Mouse (Mus musculus) heart, embryonic 14.5 days (tissue): ENCODE data around the gene Adgrg5. TPM values are rescaled to one million over a fixed set of nuclear protein-coding genes. Genes with fewer than 3 reads are reported as not detected.

Source experiments
- ATAC-seq: fragments of 200-750 bp; cut with Nextera tagmentation; 2 replicates; pipeline ENCODE4 v1.8.0; 2017; ENCODE audit warnings: low read depth, moderate TSS enrichment; ENCODE audit not compliant: insufficient number of reproducible peaks, insufficient read depth, low FRiP score
- H3K27ac ChIP-seq, 2 experiments: fragments of 200-500 bp in 1 of 2; fragments of 300-500 bp in 1 of 2; sonication (generic) in 1 of 2; replicated peaks in 1 of 2; 2 replicates each; pipeline ENCODE4 v1.5.1; 2012 to 2014; ENCODE audit warnings: low read depth in 2 of 2, low read length in 2 of 2, control low read depth in 1 of 2, mild to moderate bottlenecking in 1 of 2, mixed read lengths in 1 of 2; ENCODE audit not compliant: control insufficient read depth in 1 of 2, insufficient read depth in 1 of 2
- H3K27me3 ChIP-seq: fragments of 300-500 bp; sonication (generic); 2 replicates; pipeline ENCODE4 v1.6.1; 2014; ENCODE audit warnings: mild to moderate bottlenecking, low read length, control low read depth; ENCODE audit not compliant: control insufficient read depth, insufficient read depth
- H3K36me3 ChIP-seq: fragments of 300-500 bp; sonication (generic); 2 replicates; pipeline ENCODE4 v1.6.1; 2014; ENCODE audit warnings: mild to moderate bottlenecking, control low read depth, low read length, mixed read lengths; ENCODE audit not compliant: control insufficient read depth, insufficient read depth
- H3K4me1 ChIP-seq, 2 experiments: fragments of 200-500 bp in 1 of 2; fragments of 300-500 bp in 1 of 2; sonication (generic) in 1 of 2; 2 replicates each; pipeline ENCODE4 v1.6.1; 2012 to 2014; ENCODE audit warnings: low read length in 2 of 2, control low read depth in 1 of 2, mixed read lengths in 1 of 2; ENCODE audit not compliant: control insufficient read depth in 2 of 2, insufficient read depth in 2 of 2
- H3K4me2 ChIP-seq: fragments of 300-500 bp; sonication (generic); 2 replicates; pipeline ENCODE4 v1.6.1; 2014; ENCODE audit warnings: mild to moderate bottlenecking, low read length
- H3K4me3 ChIP-seq, 2 experiments: fragments of 200-500 bp in 1 of 2; fragments of 300-500 bp in 1 of 2; sonication (generic) in 1 of 2; 2 replicates each; pipeline ENCODE4 v1.5.1; 2012 to 2014; ENCODE audit warnings: low read length in 2 of 2, mild to moderate bottlenecking in 2 of 2, control low read depth in 1 of 2, low read depth in 1 of 2, moderate library complexity in 1 of 2; ENCODE audit not compliant: control insufficient read depth in 1 of 2, insufficient read depth in 1 of 2
- H3K9ac ChIP-seq: fragments of 300-500 bp; sonication (generic); 2 replicates; pipeline ENCODE4 v1.6.1; 2014; ENCODE audit warnings: mild to moderate bottlenecking, low read length
- H3K9me3 ChIP-seq: fragments of 300-500 bp; sonication (generic); 2 replicates; pipeline ENCODE4 v1.6.1; 2016; ENCODE audit warnings: low read length, control low read depth; ENCODE audit not compliant: control insufficient read depth
- WGBS: fragments of 180-500 bp; shearing (Covaris S2); extraction: QIAGEN DNeasy Blood & Tissue Kit; methylation state at CpG from one replicate; pipeline ENCODE4 v1.1.7; 2014; 5-methylcytosine and 5-hydroxymethylcytosine counted together
- polyA plus RNA-seq: library from polyadenylated mRNA; unstranded; fragments of >200 nt; fragmentation: Nextera tagmentation; extraction: Ambion mirVana; gene quantifications from 2 replicates; pipeline ENCODE4 v1.2.1, GENCODE M21; 2014

Adgrg5 gene
- polyA plus RNA-seq, 1 experiment from 2014 or later: 0.07 TPM

DNA sequence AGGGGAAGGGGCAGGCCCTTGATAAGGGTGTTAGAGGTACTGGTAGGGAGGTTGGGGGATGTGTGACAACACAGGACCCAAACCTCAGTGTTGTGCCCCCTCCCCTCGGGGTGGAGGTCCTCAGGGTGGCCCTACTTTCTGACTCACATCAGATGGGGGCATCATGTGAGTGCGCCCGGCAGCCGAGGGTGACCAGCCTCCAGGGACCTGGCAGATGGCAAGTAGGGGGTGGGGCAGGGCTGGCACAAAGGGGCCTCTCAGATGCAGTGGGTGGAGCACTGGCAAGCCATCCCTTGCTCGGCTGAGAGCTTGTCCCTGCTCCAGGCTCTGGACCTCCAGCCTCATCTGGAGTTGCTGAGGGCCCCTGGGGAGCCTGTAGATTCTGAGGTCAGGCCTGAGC is 63.2 kb downstream of the Adgrg5 start:
- H3K9me3 ChIP-seq: no peaks in the 10 kb centered on the region
- H3K9ac ChIP-seq: no peak overlapping the region
- H3K4me3 ChIP-seq: no peak overlapping the region
- no peak overlapping the region for H3K27ac ChIP-seq
- H3K4me1 ChIP-seq: peaks cover 26 to 42% of the 10 kb centered on the region in 2 experiments
- no peak for ATAC-seq
- H3K36me3 ChIP-seq: no peaks in the 10 kb centered on the region
- H3K4me2 ChIP-seq: no peak overlapping the region
- H3K27me3 ChIP-seq: no peaks in the 10 kb centered on the region
- WGBS: 65% methylated on average over 5 of the region's 5 CpGs

DNA sequence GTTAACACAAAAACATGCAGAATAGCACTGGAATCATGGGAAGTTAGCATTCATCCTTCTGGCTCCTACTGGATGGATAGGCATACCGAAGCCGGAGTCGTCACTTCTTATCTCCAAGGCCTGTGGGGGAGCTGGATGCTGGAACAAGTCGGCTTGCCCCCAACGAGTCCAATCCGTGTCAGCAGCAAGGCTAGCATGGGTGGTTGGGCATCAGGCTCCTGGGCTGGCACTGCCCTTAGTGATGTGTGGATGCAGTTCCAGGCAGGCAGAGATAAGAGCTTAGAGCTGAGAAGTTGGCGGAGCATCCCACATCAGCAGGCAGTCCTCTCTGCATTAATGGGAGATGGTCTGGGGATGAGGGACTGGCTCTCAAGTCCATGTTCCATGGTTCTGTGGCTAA is 64.1 kb downstream of the Adgrg5 start:
- Histone ChIP-seq H3K4me2 (no peak overlapping the region), H3K9ac (no peak overlapping the region), H3K9me3 (no peaks in the 10 kb centered on the region), H3K27ac (no peak overlapping the region), H3K27me3 (no peaks in the 10 kb centered on the region), H3K4me1 (peaks cover 31 to 50% of the 10 kb centered on the region in 2 experiments), H3K4me3 (no peak overlapping the region), H3K36me3 (no peaks in the 10 kb centered on the region)
- WGBS: 47% methylated on average over 7 of the region's 7 CpGs
- no peak for ATAC-seq

GRCm38 (mm10) chr8:94988619-94989018 is 65.1 kb downstream of the Adgrg5 start:
- Histone ChIP-seq H3K27ac (no peak overlapping the region), H3K9ac (no peak overlapping the region), H3K4me2 (no peak overlapping the region), H3K27me3 (no peaks in the 10 kb centered on the region), H3K4me1 (peaks cover 28 to 50% of the 10 kb centered on the region in 2 experiments), H3K9me3 (no peaks in the 10 kb centered on the region), H3K36me3 (no peaks in the 10 kb centered on the region), H3K4me3 (no peak overlapping the region)
- no peak for ATAC-seq
- WGBS: 79% methylated on average over 6 of the region's 6 CpGs

DNA sequence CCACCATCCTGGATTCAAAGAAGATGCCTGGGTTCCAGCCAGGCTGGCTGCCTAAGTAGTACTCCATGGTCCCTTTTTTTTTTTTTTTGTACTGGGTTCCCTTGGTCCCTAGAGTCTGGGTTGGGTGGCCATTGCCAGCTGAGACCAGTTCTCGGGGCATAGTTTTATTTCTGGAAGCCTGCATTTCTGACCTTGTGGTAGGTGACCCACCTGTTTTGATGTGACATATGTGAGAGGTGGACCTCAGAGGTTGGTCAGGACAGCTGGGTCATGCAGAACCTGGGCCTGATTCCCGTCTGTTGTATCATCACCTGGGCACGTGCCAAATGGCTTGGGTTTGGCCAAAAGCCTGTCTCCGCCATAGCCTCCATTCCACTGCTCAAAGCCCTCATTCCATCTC is 66.2 kb downstream of the Adgrg5 start:
- Histone ChIP-seq H3K4me2 (no peak overlapping the region), H3K9ac (no peak overlapping the region), H3K36me3 (no peaks in the 10 kb centered on the region), H3K4me1 (peaks cover 26 to 49% of the 10 kb centered on the region in 2 experiments), H3K9me3 (no peaks in the 10 kb centered on the region), H3K27me3 (no peaks in the 10 kb centered on the region), H3K4me3 (no peak overlapping the region), H3K27ac (no peak overlapping the region)
- ATAC-seq: no peak
- 90% methylated on average over 4 of the region's 4 CpGs for WGBS

- no peaks in the 10 kb centered on the region for H3K9me3 ChIP-seq
- H3K4me3 ChIP-seq: no peak overlapping the region
- peaks cover 26 to 47% of the 10 kb centered on the region in 2 experiments for H3K4me1 ChIP-seq
- no peak overlapping the region for H3K9ac ChIP-seq
- no peak overlapping the region for H3K4me2 ChIP-seq
- no peaks in the 10 kb centered on the region for H3K36me3 ChIP-seq
- H3K27ac ChIP-seq: no peak overlapping the region
- WGBS: 61% methylated on average over 11 of the region's 11 CpGs
- no peaks in the 10 kb centered on the region for H3K27me3 ChIP-seq
- ATAC-seq: no peak
These were observed 67.3 kb downstream of the Adgrg5 start for GRCm38 (mm10) chr8:94990598-94991453.

DNA sequence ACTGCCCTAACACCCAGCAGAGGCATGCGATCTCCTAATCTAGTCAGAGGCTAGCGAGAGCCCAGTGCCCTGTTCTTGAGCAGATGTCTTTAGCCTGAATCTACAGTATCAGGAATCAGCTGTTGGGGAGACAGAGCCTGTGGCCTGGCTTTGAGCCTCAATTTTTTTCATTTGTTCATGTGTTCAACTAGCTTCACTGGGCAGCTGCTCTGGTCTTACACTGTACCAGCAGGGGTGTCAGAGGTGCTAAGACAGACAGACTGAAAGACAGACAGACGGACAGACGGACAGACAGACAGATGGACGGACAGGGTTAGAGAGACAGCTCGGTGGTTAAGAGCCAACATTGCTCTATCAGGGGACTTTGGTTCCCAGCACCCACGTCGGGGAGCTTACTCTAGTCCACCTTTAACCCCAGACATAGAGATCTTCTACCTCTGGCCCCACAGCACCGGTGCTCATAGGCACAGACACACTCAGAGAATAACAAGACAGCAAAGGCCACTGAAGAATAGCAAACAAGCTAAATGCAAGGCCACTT is 68.0 kb downstream of the Adgrg5 start:
- no peak for ATAC-seq
- no peak overlapping the region for H3K9ac ChIP-seq
- WGBS: 76% methylated on average over 9 of the region's 9 CpGs
- no peaks in the 10 kb centered on the region for H3K27me3 ChIP-seq
- H3K4me2 ChIP-seq: no peak overlapping the region
- H3K4me3 ChIP-seq: no peak overlapping the region
- no peaks in the 10 kb centered on the region for H3K9me3 ChIP-seq
- peaks cover 26 to 46% of the 10 kb centered on the region in 2 experiments for H3K4me1 ChIP-seq
- no peak overlapping the region for H3K27ac ChIP-seq
- no peaks in the 10 kb centered on the region for H3K36me3 ChIP-seq

DNA sequence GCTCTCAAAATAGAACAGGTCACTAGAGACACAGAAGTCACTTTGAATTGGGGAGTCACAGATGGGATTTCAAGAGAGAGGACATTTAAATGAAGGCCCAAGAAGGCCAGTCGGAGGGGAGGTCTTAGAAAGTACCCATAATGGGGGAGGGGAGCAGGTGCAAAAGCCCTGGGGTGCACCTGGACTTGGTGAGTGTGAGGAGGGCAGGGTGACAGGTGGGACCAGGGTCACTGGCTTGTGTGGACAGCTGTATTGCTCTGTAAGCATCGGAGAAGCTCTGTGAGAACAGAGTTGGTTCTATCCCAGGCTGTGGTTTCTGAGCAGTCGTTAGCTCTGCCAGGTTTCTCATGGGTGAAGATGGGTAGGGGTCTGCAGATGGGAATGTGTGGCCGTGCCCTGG is 68.5 kb downstream of the Adgrg5 start:
- WGBS: 76% methylated on average over 4 of the region's 4 CpGs
- peaks cover 22 to 41% of the 10 kb centered on the region in 2 experiments for H3K4me1 ChIP-seq
- H3K36me3 ChIP-seq: no peaks in the 10 kb centered on the region
- no peaks in the 10 kb centered on the region for H3K27me3 ChIP-seq
- H3K9ac ChIP-seq: no peak overlapping the region
- H3K9me3 ChIP-seq: no peaks in the 10 kb centered on the region
- no peak overlapping the region for H3K4me2 ChIP-seq
- H3K27ac ChIP-seq: no peak overlapping the region; a peak in 1 of 4 replicates
- ATAC-seq: no peak
- H3K4me3 ChIP-seq: no peak overlapping the region
